Mouse (Mus musculus) megakaryocyte, adult 5-6 weeks (primary cell): ENCODE measurements around the gene Tjp2. TPM values are rescaled to one million over a fixed set of nuclear protein-coding genes. Genes with fewer than 3 reads are reported as not detected.
A peak's percentile ranks its signal among the peaks of the same experiment; 100 is the strongest.

Experiments used
- ATAC-seq: 2 replicates; pipeline ENCODE4 v1.8.0; 2016; ENCODE audit warnings: mild to moderate bottlenecking, inconsistent platforms; ENCODE audit not compliant: poor library complexity, severe bottlenecking
- total RNA-seq, 2 experiments: library from RNA; stranded (forward) in 1 of 2; stranded (reverse) in 1 of 2; fragments of 153-499, 151-499 nt in 1 of 2; fragments of 221-1000, 200-1000 nt in 1 of 2; gene quantifications; 2 replicates each; pipeline versions ENCODE4 v1.2.3 to v1.2.4; 2015 to 2017

The Tjp2 gene
- total RNA-seq, 2 experiments from 2014 or later = 1.6 to 2.4 TPM

- ATAC-seq = no peak
Observed at GRCm38 (mm10) chr19:24183680-24184235, 41.1 kb downstream of the Tjp2 start.

DNA sequence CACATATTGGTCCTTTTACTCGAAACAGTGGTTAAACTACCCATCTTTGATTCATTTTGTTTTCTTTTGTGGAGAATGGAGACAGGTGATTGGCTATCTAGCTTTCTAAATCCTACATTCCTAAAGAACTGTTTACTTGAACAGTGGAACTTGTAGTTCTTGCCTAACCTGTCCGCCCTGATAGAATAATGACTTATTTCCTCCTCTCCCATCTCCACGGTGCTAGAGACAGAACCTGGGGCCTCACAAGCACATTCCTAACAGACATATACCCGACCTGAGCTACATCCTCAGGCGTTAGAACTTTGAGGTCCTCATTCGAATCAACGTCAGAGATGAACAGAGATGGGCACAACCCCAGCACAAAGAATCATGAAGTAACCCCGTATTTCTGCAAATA is 44.4 kb downstream of the Tjp2 start:
- ATAC-seq = no peak

- no peak for ATAC-seq
Observed at GRCm38 (mm10) chr19:24178086-24178485, 46.7 kb downstream of the Tjp2 start.

DNA sequence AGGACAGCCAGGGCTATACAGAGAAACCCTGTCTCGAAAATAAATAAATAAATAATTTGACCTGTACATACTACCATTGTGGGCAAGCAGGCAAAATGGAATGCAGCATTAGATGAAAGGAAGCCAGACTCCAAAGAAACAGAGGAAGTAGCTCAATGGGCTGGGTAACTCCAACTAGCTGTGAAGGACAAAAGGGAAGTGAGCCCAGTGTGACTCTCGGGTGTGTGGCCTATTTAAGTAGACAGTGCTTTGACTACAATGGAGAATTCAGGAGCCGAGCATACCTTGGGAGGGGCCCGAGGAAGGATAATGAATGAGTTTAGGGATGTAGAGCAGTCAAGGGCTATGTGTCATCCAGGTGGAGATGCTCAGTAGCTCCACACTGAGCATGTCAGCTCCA is 48.1 kb downstream of the Tjp2 start:
- peak; percentile 76 for ATAC-seq

GRCm38 (mm10) chr19:24174896-24175295 is 49.9 kb downstream of the Tjp2 start:
- no peak for ATAC-seq

DNA sequence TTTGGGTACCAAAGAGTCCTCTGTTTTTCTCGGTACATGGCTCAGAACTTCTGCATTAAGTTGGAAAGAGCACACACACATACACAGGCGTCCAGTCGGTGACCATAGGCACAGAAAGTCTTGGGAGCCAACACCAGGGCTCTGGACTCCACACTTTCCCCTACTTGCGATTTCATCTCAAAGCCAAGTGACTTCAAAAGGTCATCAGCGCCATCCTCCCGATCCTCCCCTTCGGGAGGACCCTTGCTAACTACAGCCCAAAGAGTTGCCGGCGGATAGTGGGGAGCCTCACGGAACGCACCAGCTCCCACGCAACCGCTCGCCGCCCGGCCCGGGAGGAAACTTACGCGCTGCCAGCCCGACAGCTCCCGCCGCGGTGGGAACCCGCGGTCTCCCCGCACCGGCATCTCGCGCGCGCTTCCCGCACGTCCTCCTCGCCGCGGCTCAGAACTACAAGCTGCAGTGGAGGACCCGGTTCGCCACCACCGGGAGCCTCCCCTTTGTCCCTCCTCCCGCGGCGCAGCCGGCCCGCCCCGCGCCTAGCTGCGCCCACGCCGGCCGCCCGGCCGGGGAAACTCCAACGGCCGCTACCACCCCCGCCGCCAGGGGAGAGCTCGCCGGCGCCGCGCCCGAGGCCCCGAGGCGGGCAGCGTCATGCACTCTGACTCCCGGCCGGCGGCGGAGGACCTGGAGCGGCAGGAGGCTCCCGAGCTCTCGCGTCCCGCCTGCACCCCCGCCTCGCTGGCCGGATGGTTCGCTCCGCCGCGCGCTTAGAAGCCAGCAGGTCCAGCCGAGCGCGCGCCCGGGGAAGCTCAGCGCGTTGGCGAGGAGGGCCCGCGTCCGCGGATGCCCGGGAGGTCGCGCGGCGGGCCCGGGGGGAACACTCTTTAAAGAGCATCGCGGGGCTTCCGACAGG is 51.0 kb downstream of the Tjp2 start:
- peak; percentile 90 for ATAC-seq

DNA sequence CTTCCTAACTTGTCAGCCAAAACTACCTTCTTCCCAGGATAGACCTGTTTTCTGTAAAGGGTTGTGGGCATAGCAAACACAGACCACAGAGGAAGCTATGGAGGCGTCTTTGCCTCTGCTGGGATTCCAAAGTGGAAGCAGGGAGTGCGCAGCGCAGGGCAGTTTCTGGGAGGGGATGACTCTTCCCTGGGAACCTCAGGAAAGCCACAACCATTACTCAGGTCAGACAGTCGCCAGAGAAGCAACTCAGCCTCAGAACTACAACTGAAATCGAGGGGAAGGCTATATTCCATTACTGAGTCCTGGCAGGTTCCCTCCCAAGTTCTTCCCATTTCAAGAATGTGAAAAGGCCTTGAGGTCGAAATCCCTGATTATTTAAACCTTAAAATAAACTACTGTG is 51.8 kb downstream of the Tjp2 start:
- ATAC-seq = no peak

DNA sequence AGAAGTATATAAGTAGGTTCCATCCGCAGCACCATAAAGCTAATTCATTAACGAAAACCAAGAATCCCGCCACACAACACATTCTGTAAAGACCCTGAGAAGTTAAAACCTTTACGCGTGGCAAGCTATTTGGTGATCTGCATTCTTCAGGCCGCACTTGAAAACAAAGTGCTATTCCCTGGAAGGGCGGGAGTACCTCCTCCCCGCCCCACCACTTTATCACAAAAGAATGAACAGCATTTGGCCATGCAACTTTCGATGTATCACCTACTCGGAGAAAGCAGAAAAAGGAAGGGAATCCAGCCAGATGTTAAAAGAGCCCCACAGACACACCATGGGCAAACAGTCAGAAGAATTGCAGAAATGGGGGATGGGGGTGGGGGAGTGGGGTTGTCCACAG is 56.3 kb downstream of the Tjp2 start:
- no peak for ATAC-seq

DNA sequence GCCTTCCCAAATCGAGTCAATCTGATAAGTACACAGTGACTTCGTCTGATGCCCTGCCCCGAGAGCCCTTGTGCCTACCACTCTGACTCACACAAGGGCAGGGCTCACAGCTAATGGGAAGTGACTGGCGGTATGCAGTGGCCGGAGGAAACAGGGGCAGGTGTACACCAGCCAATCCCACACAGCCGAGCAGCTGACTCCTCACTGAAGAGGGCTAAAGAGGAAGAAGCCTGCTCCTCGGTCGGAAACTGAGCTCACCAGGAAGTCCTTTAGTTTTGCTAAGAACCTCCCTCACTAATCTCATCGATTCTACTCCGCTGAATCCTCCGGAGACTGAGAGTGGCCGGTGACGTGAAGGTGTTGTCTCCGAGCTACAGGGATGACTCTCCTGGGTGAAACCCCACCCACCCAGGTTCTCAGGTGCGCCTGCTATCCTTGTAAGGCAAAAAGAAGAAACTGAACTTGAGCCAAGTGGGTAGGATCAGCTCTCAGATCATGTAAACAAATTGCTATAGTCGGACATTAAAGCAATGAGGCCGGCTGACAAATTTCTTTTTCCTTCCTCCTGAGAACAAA is 58.2 kb downstream of the Tjp2 start:
- ATAC-seq = peak; percentile 98

DNA sequence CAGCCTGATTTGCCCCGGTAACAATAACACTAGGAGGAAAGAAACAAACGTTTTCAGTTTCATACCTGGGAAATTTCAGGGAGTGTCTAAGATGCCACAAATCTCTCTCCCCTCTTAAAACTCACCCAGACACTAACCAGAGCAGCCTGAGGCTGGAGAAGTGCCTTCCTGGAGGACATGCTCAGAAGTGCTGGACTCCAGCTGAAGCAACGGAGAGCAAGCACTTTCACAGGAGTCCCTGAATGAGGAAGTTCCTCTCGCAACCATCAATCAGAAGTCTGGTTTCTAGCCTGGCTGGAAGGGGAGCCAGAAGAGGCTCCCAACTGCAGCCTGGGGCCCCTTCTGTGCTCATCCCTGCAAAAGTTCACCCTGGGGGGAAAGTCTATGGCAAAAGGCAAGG is 60.9 kb downstream of the Tjp2 start:
- ATAC-seq = peak; percentile 38

GRCm38 (mm10) chr19:24160460-24160859 is 64.4 kb downstream of the Tjp2 start:
- ATAC-seq = no peak

DNA sequence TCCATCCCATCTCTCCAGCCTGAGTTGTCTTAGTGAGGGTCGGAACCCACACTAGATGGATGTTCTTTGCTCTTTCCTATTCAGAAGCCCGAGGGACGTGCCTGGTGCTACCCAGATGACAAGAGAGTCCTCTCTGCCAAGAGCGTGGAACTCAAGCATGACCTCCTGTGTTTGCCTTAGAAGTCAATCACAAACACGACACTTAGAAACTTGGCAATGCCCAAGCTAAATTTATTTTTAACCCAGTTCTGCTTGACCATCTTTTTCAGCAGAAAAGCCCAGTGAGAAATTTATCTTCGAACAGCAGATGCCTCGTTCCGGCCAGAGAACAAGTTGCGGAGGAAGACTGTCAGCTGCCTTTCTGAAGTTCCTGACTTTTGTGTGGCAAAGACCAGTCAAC is 65.1 kb downstream of the Tjp2 start:
- no peak for ATAC-seq

DNA sequence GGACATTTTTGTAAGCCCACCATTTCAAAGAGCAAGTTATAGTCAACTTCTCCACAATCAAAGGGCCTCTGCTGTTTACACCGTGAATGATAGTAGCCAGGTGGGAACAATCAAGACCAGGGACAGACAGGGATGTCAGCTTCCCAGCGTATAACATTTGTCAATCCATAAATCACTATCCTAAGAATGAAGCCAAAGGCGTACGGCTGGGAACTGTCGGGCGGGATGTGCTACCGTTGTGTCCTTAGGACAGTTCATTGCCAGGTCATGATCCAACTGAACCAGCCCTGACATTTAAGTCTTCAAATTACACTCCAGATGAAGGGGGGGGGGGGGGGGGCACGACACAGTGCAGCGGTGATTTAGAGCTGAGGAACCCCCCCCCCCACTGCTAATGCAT is 65.5 kb downstream of the Tjp2 start:
- ATAC-seq = no peak

DNA sequence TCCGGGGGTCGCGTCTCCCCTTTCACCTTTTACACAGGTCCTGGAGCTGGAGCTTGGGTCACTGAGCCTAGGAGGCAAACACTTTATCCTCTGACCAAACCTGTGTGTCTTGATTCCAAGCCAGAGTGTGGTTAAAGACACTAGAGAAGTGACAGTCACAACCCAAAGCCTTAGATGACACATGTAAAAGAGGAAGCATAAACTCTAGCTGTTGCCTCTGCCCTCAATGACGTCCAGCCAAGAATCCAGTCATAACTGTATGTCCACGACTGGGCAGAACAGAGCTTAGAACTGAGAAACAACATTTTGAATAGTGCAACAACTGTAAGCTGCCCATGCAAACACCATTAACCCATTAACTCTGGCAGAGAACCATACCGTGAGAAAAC is 68.8 kb downstream of the Tjp2 start:
- ATAC-seq = peak; percentile 54

GRCm38 (mm10) chr19:24155395-24156066 is 69.3 kb downstream of the Tjp2 start:
- ATAC-seq = no peak

GRCm38 (mm10) chr19:24153266-24154023 is 71.4 kb downstream of the Tjp2 start:
- ATAC-seq = no peak

DNA sequence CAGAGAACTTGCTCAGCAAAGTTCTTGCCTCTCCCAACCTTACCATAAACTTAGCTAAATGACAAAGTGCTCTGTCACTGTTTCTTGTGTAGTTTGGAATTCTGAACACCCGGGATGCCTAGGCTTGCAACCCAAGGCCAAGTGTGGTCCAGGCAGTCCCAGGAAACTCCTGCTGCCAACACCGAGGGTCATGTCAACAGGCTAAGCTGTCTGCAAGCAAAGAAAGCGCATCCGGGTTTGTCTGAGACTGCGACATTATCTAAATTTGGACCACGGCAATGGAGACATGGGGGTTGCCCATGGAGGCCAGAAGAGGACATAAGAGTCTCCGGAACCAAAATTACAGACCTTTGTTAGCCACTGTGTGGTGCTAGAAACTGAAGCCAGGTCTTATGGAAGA is 80.8 kb downstream of the Tjp2 start:
- no peak for ATAC-seq

DNA sequence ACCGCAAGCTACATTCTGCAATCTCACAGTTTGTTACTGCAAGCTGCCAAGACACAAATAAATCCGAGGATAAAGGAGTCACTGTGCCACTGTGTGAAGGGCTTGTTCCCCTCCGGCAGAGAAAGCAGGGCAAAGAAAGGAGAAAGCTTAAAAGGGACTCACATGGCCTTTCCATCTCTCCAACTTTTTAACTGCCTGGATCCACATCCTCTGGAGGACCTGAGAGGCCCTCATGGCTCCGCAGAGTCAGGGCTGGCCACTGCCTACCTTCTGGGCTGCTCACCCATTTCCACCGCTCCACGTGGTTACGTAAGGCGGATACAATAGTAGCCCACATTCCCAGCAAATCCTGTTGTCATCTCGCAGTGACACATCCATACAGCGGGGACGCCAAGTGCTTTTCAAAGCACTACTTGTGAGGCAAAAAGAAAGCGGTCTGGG is 82.2 kb downstream of the Tjp2 start:
- ATAC-seq = no peak

DNA sequence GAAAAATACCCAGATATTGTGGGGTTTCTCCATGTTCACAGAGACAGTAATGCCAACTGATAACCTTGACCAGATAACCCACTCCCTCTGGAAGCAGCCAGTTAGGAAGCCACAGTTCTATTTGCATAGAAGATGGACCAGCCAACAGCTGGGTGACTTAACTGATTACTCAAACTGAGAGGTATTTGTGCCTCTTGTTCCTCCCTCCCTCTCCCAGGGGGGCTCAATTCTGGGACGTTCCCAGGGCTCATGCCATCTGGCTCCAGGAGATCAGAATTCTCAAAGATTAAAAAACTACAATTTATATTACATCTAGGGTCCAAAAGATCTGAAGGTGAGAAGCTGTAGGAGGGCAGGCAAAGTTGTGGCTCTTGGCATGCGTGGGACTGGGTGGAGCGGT is 84.5 kb downstream of the Tjp2 start:
- ATAC-seq = no peak

DNA sequence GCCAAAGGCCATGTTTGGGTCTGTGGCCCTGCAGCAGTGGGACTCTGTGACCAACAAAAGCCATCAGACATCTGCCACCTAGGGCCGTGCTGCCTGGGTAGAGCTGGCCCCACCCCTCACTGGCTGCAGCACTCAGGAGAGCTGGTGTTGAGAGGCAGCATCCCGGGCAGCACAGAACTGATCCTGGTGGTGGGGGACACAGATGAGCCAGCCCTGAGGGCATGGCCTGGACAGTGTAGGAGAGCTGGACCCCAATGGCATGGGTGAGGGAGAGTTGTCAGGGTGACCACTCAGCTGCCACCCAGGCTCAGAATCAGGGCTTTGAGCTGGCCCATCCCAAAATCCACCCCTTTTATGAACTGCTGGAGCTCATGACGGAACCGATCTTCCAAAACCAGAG is 87.4 kb downstream of the Tjp2 start:
- no peak for ATAC-seq

DNA sequence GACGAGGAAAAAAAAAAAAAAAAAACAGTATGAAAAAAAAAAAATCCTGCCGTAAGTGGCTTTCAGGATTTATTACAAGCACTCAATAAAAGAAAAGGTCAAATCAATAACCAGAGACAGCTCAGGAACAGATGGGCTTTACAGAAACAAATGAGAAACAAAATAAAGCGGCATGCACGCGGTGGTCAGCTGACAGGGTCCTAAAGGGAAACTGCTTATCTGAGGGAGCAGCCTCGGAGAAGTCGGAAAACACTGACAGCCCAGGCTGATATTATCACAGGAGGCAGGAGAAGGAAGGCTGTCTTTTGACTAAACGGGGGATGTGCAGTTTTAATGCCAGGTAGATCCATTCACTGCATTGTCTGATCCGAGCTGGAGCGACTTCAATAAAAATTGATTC is 89.8 kb downstream of the Tjp2 start:
- no peak for ATAC-seq
